Mouse (Mus musculus) spleen, postnatal 14 days (tissue): Measurements from ENCODE around the gene Klhl5.
A peak's percentile ranks its signal among the peaks of the same experiment; 100 is the strongest.

Source experiments
- DNase-seq, 2 experiments: peaks; one replicate each; pipeline ENCODE4 v3.0.0; 2021 to 2022; ENCODE audit warnings: low spot score in 2 of 2

Klhl5 gene

GRCm38 (mm10) chr5:65146749-65147148, 39.4 kb downstream of the Klhl5 start:
- DNase-seq, result no peak

GRCm38 (mm10) chr5:65149706-65150105, 42.4 kb downstream of the Klhl5 start:
- no peak for DNase-seq

GRCm38 (mm10) chr5:65150376-65150955, 43.1 kb downstream of the Klhl5 start:
- DNase-seq, result no peak

GRCm38 (mm10) chr5:65151276-65151675, 43.9 kb downstream of the Klhl5 start:
- no peak for DNase-seq

GRCm38 (mm10) chr5:65151767-65152166, 44.4 kb downstream of the Klhl5 start:
- DNase-seq, result no peak

GRCm38 (mm10) chr5:65154287-65154686, 46.9 kb downstream of the Klhl5 start:
- no peak for DNase-seq

- peak in 1 of 2 experiments; percentile 23 for DNase-seq
These were observed 49.5 kb downstream of the Klhl5 start for GRCm38 (mm10) chr5:65156853-65157252.

- no peak for DNase-seq
These were observed 50.4 kb downstream of the Klhl5 start for GRCm38 (mm10) chr5:65157412-65158381.

- DNase-seq, result no peak
These were observed 51.5 kb downstream of the Klhl5 start for GRCm38 (mm10) chr5:65158696-65159305.

- DNase-seq, result no peak
These were observed 55.7 kb downstream of the Klhl5 start for GRCm38 (mm10) chr5:65163001-65163400.

- no peak for DNase-seq
These were observed 56.3 kb downstream of the Klhl5 start for GRCm38 (mm10) chr5:65163489-65164092.

- DNase-seq, result no peak
These were observed 62.9 kb downstream of the Klhl5 start for GRCm38 (mm10) chr5:65170206-65170605.

GRCm38 (mm10) chr5:65175035-65175917, 67.9 kb downstream of the Klhl5 start:
- no peak for DNase-seq

- DNase-seq, result no peak
These were observed 68.7 kb downstream of the Klhl5 start for GRCm38 (mm10) chr5:65175918-65176484.

GRCm38 (mm10) chr5:65177026-65177514, 69.7 kb downstream of the Klhl5 start:
- no peak for DNase-seq

GRCm38 (mm10) chr5:65178477-65178876, 71.1 kb downstream of the Klhl5 start:
- no peak for DNase-seq

- no peak for DNase-seq
These were observed 73.9 kb downstream of the Klhl5 start for GRCm38 (mm10) chr5:65181160-65181793.

- no peak for DNase-seq
These were observed 74.4 kb downstream of the Klhl5 start for GRCm38 (mm10) chr5:65181794-65182169.

GRCm38 (mm10) chr5:65182268-65182667, 74.9 kb downstream of the Klhl5 start:
- DNase-seq, result no peak

GRCm38 (mm10) chr5:65191601-65192000, 84.3 kb downstream of the Klhl5 start:
- no peak for DNase-seq
